Mouse (Mus musculus) MEL (cell line): ENCODE results near the gene Lrsam1. TPM values are rescaled to one million over a fixed set of nuclear protein-coding genes. Genes with fewer than 3 reads are reported as not detected.
A peak's percentile ranks its signal among the peaks of the same experiment; 100 is the strongest.

Source experiments
- DNase-seq: peaks from one replicate; pipeline ENCODE4 v3.0.0; 2011; ENCODE audit warnings: low read depth, low spot score
- H3K27ac ChIP-seq: 2 replicates; pipeline ENCODE4 v1.5.1; 2012; ENCODE audit warnings: low read depth, mild to moderate bottlenecking, control low read depth, low read length, moderate library complexity; ENCODE audit not compliant: control insufficient read depth
- H3K27me3 ChIP-seq, 2 experiments: fragments of 150-350 bp in 1 of 2; sonication (generic) in 1 of 2; 2 replicates each; pipeline ENCODE4 v1.6.1; 2012; ENCODE audit warnings: low read length in 2 of 2, mild to moderate bottlenecking in 2 of 2, improper control_type of control experiment in 1 of 2, moderate library complexity in 1 of 2; ENCODE audit not compliant: insufficient read depth in 2 of 2, control insufficient read depth in 1 of 2
- H3K36me3 ChIP-seq, 2 experiments: 2 replicates each; pipeline ENCODE4 v1.6.1; 2012 to 2014; ENCODE audit warnings: low read length in 2 of 2, improper control_type of control experiment in 1 of 2, inconsistent platforms in 1 of 2, mild to moderate bottlenecking in 1 of 2; ENCODE audit not compliant: insufficient read depth in 2 of 2, control insufficient read depth in 1 of 2
- H3K4me1 ChIP-seq, 2 experiments: fragments of 150-350 bp in 1 of 2; sonication (generic) in 1 of 2; 2 replicates each; pipeline ENCODE4 v1.6.1; 2012; ENCODE audit warnings: low read length in 2 of 2, improper control_type of control experiment in 1 of 2, mild to moderate bottlenecking in 1 of 2; ENCODE audit not compliant: insufficient read depth in 2 of 2, control insufficient read depth in 1 of 2
- H3K4me3 ChIP-seq, 2 experiments: fragments of 150-350 bp in 1 of 2; sonication (generic) in 1 of 2; 2 replicates each; pipeline ENCODE4 v1.5.1; 2012; ENCODE audit warnings: low read depth in 2 of 2, low read length in 2 of 2, mild to moderate bottlenecking in 2 of 2, moderate library complexity in 2 of 2, control low read depth in 1 of 2, improper control_type of control experiment in 1 of 2; ENCODE audit not compliant: control insufficient read depth in 1 of 2, insufficient read depth in 1 of 2
- H3K79me2 ChIP-seq: 2 replicates; pipeline ENCODE4 v1.6.1; 2012; ENCODE audit warnings: mild to moderate bottlenecking, low read length, moderate library complexity; ENCODE audit not compliant: control insufficient read depth, poor library complexity, insufficient read depth
- H3K9ac ChIP-seq: 2 replicates; pipeline ENCODE4 v1.6.1; 2012; ENCODE audit warnings: low read depth, mild to moderate bottlenecking, control low read depth, low read length, moderate library complexity; ENCODE audit not compliant: control insufficient read depth, poor library complexity, severe bottlenecking
- H3K9me3 ChIP-seq: fragments of 150-350 bp; sonication (generic); replicated peaks from 2 replicates; pipeline ENCODE4 v1.6.1; 2012; ENCODE audit warnings: mild to moderate bottlenecking, low read length, improper control_type of control experiment, moderate library complexity; ENCODE audit not compliant: insufficient read depth
- CHD1 ChIP-seq: IDR thresholded peaks from 2 replicates; pipeline ENCODE4 v1.6.1; 2012; ENCODE audit warnings: low read depth, mild to moderate bottlenecking, inconsistent platforms, low read length, improper control_type of control experiment
- CHD2 ChIP-seq: IDR thresholded peaks from 2 replicates; pipeline ENCODE4 v1.6.1; 2011; ENCODE audit warnings: low read length, improper control_type of control experiment
- CTCF ChIP-seq, 3 experiments: IDR thresholded peaks in 2 of 3; conservative IDR thresholded peaks in 1 of 3; 2 replicates each; pipeline ENCODE4 v1.5.1; 2011 to 2012; ENCODE audit warnings: low read length in 3 of 3, low read depth in 2 of 3, mild to moderate bottlenecking in 2 of 3, improper control_type of control experiment in 1 of 3, inconsistent platforms in 1 of 3, mixed read lengths in 1 of 3, moderate library complexity in 1 of 3; ENCODE audit not compliant: control insufficient read depth in 1 of 3, insufficient read depth in 1 of 3, poor library complexity in 1 of 3, severe bottlenecking in 1 of 3
- E2F4 ChIP-seq: IDR thresholded peaks from 2 replicates; pipeline ENCODE4 v1.6.1; 2011; ENCODE audit warnings: low read depth, low read length, improper control_type of control experiment, borderline replicate concordance
- ELF1 ChIP-seq: IDR thresholded peaks from 2 replicates; pipeline ENCODE4 v1.6.1; 2014; ENCODE audit warnings: low read depth, mild to moderate bottlenecking, inconsistent platforms, low read length, improper control_type of control experiment, moderate library complexity
- EP300 ChIP-seq, 2 experiments: IDR thresholded peaks; 2 replicates each; pipeline ENCODE4 v1.6.1; 2011; ENCODE audit warnings: improper control_type of control experiment in 2 of 2, low read length in 2 of 2, low read depth in 1 of 2, mild to moderate bottlenecking in 1 of 2
- ETS1 ChIP-seq: IDR thresholded peaks from 2 replicates; pipeline ENCODE4 v1.6.1; 2012; ENCODE audit warnings: low read depth, mild to moderate bottlenecking, inconsistent platforms, low read length, improper control_type of control experiment, moderate library complexity
- GABPA ChIP-seq: IDR thresholded peaks from 2 replicates; pipeline ENCODE4 v1.6.1; 2012; ENCODE audit warnings: low read depth, mild to moderate bottlenecking, inconsistent platforms, low read length, improper control_type of control experiment, moderate library complexity
- GATA1 ChIP-seq: IDR thresholded peaks from 2 replicates; pipeline ENCODE4 v1.6.1; 2011; ENCODE audit warnings: low read depth, low read length, improper control_type of control experiment
- KAT2A ChIP-seq: conservative IDR thresholded peaks from 2 replicates; pipeline ENCODE4 v1.6.1; 2012; ENCODE audit warnings: low read depth, low read length, improper control_type of control experiment, inconsistent platforms
- MAFK ChIP-seq: IDR thresholded peaks from 2 replicates; pipeline ENCODE4 v1.6.1; 2011; ENCODE audit warnings: low read depth, mild to moderate bottlenecking, low read length, improper control_type of control experiment, borderline replicate concordance
- MAZ ChIP-seq: IDR thresholded peaks from 2 replicates; pipeline ENCODE4 v1.6.1; 2012; ENCODE audit warnings: low read depth, mild to moderate bottlenecking, inconsistent platforms, low read length, improper control_type of control experiment
- MXI1 ChIP-seq: IDR thresholded peaks from 2 replicates; pipeline ENCODE4 v1.6.1; 2011; ENCODE audit warnings: mild to moderate bottlenecking, low read depth, low read length, improper control_type of control experiment
- MYB ChIP-seq: IDR thresholded peaks from 2 replicates; pipeline ENCODE4 v1.6.1; 2011; ENCODE audit warnings: mild to moderate bottlenecking, low read depth, low read length, improper control_type of control experiment
- MYC ChIP-seq: IDR thresholded peaks from 2 replicates; pipeline ENCODE4 v1.6.1; 2011; ENCODE audit warnings: low read depth, mild to moderate bottlenecking, low read length, improper control_type of control experiment, moderate library complexity
- NELFE ChIP-seq: IDR thresholded peaks from 2 replicates; pipeline ENCODE4 v1.6.1; 2011; ENCODE audit warnings: low read depth, low read length, improper control_type of control experiment
- NRF1 ChIP-seq: IDR thresholded peaks from 2 replicates; pipeline ENCODE4 v1.6.1; 2014; ENCODE audit warnings: low read depth, mild to moderate bottlenecking, inconsistent platforms, low read length, improper control_type of control experiment, moderate library complexity; ENCODE audit not compliant: poor library complexity, insufficient read depth, severe bottlenecking
- POLR2AphosphoS2 ChIP-seq: IDR thresholded peaks from 2 replicates; pipeline ENCODE4 v1.6.1; 2011; ENCODE audit warnings: low read length, improper control_type of control experiment
- POLR2AphosphoS5 ChIP-seq: IDR thresholded peaks from 2 replicates; pipeline ENCODE4 v1.6.1; 2012; ENCODE audit warnings: low read depth, borderline replicate concordance, mild to moderate bottlenecking, inconsistent platforms, low read length, moderate library complexity, mixed read lengths
- RCOR1 ChIP-seq: IDR thresholded peaks from 2 replicates; pipeline ENCODE4 v1.6.1; 2012; ENCODE audit warnings: low read depth, mild to moderate bottlenecking, inconsistent platforms, low read length, improper control_type of control experiment
- SMC3 ChIP-seq: IDR thresholded peaks from 2 replicates; pipeline ENCODE4 v1.6.1; 2011; ENCODE audit warnings: low read depth, low read length, improper control_type of control experiment
- TAL1 ChIP-seq: IDR thresholded peaks from 2 replicates; pipeline ENCODE4 v1.6.1; 2012; ENCODE audit warnings: mild to moderate bottlenecking, inconsistent platforms, low read length, moderate library complexity, mixed read lengths
- TBP ChIP-seq: IDR thresholded peaks from 2 replicates; pipeline ENCODE4 v1.8.0; 2011; ENCODE audit warnings: low read depth, low read length, improper control_type of control experiment
- TCF12 ChIP-seq: IDR thresholded peaks from 2 replicates; pipeline ENCODE4 v1.6.1; 2014; ENCODE audit warnings: low read depth, mild to moderate bottlenecking, inconsistent platforms, low read length, improper control_type of control experiment, moderate library complexity
- UBTF ChIP-seq: IDR thresholded peaks from 2 replicates; pipeline ENCODE4 v1.6.1; 2012; ENCODE audit warnings: low read depth, mild to moderate bottlenecking, inconsistent platforms, low read length, improper control_type of control experiment, moderate library complexity, borderline replicate concordance; ENCODE audit not compliant: insufficient read depth
- USF1 ChIP-seq: IDR thresholded peaks from 2 replicates; pipeline ENCODE4 v1.6.1; 2014; ENCODE audit warnings: low read depth, mild to moderate bottlenecking, inconsistent platforms, low read length, improper control_type of control experiment, moderate library complexity
- ZC3H11A ChIP-seq: IDR thresholded peaks from 2 replicates; pipeline ENCODE4 v1.6.1; 2012; ENCODE audit warnings: low read depth, mild to moderate bottlenecking, inconsistent platforms, low read length, improper control_type of control experiment
- ZKSCAN1 ChIP-seq: IDR thresholded peaks from 2 replicates; pipeline ENCODE4 v1.6.1; 2012; ENCODE audit warnings: low read depth, mild to moderate bottlenecking, inconsistent platforms, low read length, improper control_type of control experiment, moderate library complexity
- ZMIZ1 ChIP-seq: IDR thresholded peaks from 2 replicates; pipeline ENCODE4 v1.6.1; 2012; ENCODE audit warnings: low read depth, mild to moderate bottlenecking, inconsistent platforms, low read length, improper control_type of control experiment, moderate library complexity
- ZNF384 ChIP-seq: IDR thresholded peaks from 2 replicates; pipeline ENCODE4 v1.6.1; 2012; ENCODE audit warnings: low read depth, mild to moderate bottlenecking, inconsistent platforms, low read length, improper control_type of control experiment
- polyA plus RNA-seq, 2 experiments: library from polyadenylated mRNA; stranded (reverse) in 1 of 2; unstranded in 1 of 2; fragments of >175 nt in 1 of 2; fragments of >200 nt in 1 of 2; gene quantifications; 2 replicates each; pipeline versions ENCODE4 v1.2.1 to v1.2.4; 2012; ENCODE audit warnings: low replicate concordance in 2 of 2, low read depth in 1 of 2; ENCODE audit not compliant: insufficient read length in 2 of 2, insufficient read depth in 1 of 2, missing spikeins in 1 of 2
- total RNA-seq: library from RNA; depleted of rRNA; stranded (reverse); fragments of 300-350 nt; gene quantifications from 2 replicates; pipeline ENCODE4 v1.2.3, GENCODE M21; 2012

Gene Lrsam1
- total and polyA plus RNA-seq, 3 experiments = 14.2 to 17.9 TPM; not detected in 1

DNA sequence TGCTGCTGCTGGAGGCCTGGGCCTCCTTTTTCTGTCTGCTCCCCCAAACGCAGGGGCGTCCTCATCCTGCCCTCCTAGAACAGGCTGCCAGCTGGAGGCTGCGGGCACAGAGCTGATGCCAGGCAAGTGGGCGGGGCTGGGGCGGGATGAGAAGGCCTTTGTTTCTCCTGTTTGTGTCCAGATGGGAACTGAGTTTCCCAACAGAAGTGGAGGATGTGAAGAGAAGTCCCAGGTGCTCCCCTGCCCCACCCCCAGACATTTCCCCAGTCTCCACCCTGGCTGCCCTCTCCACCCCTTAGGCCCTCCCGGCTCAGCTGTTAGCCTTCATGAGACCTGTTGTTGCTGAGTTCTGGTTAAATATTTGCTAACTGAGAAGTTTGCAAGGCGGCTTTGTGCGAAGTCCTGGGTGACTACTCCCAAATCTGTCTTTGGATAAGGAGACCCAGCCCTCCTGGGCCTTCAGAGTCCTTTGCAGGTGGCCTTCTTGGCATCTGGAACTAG is 65.8 kb downstream of the Lrsam1 start:
- DNase-seq = no peak
- peaks cover 0 to 41% of the 10 kb centered on the region in 2 experiments; a peak in 2 of 4 replicates for H3K36me3 ChIP-seq
- no peaks in the 10 kb centered on the region for H3K27me3 ChIP-seq
- H3K79me2 ChIP-seq = no peaks in the 10 kb centered on the region
- H3K4me3 ChIP-seq = no peak overlapping the region
- no peak overlapping the region for H3K27ac ChIP-seq
- TF ChIP-seq RCOR1 (no peak), CTCF (IDR thresholded peaks at IDR 0.05 in 2 of 3, conservative IDR thresholded peaks at IDR 0.05 in 1 of 3; ENCODE audit: control insufficient read depth in 1 of 3, insufficient read depth in 1 of 3, low read depth in 2 of 3, low read length in 3 of 3, poor library complexity in 1 of 3, severe bottlenecking in 1 of 3) (no peak), MAZ (no peak), MYC (no peak), NRF1 (no peak)
- H3K9me3 ChIP-seq = no peaks in the 10 kb centered on the region
- peaks cover 18 to 56% of the 10 kb centered on the region in 2 experiments for H3K4me1 ChIP-seq
- no peak overlapping the region for H3K9ac ChIP-seq

DNA sequence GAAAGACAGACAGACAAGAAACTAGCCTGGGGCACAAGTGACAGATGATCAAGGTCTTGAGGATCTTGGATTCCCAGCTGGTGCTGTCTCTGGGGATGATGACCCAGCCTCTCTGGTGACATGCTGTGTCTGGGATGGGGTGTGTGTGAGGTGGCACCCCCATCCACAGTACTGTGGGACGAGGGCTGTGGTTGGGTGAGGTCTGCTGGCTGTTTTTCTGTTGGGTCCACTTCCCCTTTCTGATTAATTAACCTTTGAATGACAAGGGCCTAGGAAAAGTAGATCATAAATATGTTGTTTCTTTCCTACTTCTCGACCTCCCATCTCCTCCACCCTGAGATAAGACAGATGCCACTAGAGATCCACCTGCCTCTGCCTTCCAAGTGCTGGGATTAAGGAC is 67.3 kb downstream of the Lrsam1 start:
- no peaks in the 10 kb centered on the region for H3K27me3 ChIP-seq
- H3K27ac ChIP-seq = peak overlapping the region; percentile 71
- H3K4me1 ChIP-seq = peaks cover 18 to 56% of the 10 kb centered on the region in 2 experiments
- TF ChIP-seq MXI1 = 0 out of 2 replicates have a peak, but pooled peaks have one; percentile 22
- no peak for TF ChIP-seq ZMIZ1
- no peak for TF ChIP-seq NRF1
- no peak for TF ChIP-seq NELFE
- TF ChIP-seq MYC = no peak; the same call in 1 of the 2 replicates
- no peak for TF ChIP-seq KAT2A
- peak; percentile 75 to 76 for TF ChIP-seq EP300 (IDR thresholded peaks at IDR 0.05; ENCODE audit: low read depth in 1 of 2, low read length in 2 of 2)
- peak; percentile 21; the same call in 1 of the 2 replicates for TF ChIP-seq ETS1
- TF ChIP-seq GATA1 = peak; percentile 40; the same call in 1 of the 2 replicates
- no peak; the same call in 1 of the 2 replicates for TF ChIP-seq RCOR1
- TF ChIP-seq TBP = no peak
- TF ChIP-seq ZKSCAN1 = no peak
- no peak for TF ChIP-seq TAL1
- TF ChIP-seq MYB = peak; percentile 73
- no peak for TF ChIP-seq CTCF (IDR thresholded peaks at IDR 0.05 in 2 of 3, conservative IDR thresholded peaks at IDR 0.05 in 1 of 3; ENCODE audit: control insufficient read depth in 1 of 3, insufficient read depth in 1 of 3, low read depth in 2 of 3, low read length in 3 of 3, poor library complexity in 1 of 3, severe bottlenecking in 1 of 3)
- no peak for TF ChIP-seq CHD2
- TF ChIP-seq TCF12 = 0 out of 2 replicates have a peak, but pooled peaks have one; percentile 26
- no peak for TF ChIP-seq POLR2AphosphoS5
- TF ChIP-seq USF1 = no peak
- TF ChIP-seq ELF1 = no peak
- 0 out of 2 replicates have a peak, but pooled peaks have one; percentile 14 for TF ChIP-seq MAFK
- no peak for TF ChIP-seq GABPA
- TF ChIP-seq UBTF = no peak
- no peak for TF ChIP-seq POLR2AphosphoS2
- 0 out of 2 replicates have a peak, but pooled peaks have one; percentile 50 for TF ChIP-seq CHD1
- no peak for TF ChIP-seq ZC3H11A
- TF ChIP-seq E2F4 = no peak
- TF ChIP-seq SMC3 = no peak
- TF ChIP-seq ZNF384 = 0 out of 2 replicates have a peak, but pooled peaks have one; percentile 75

More for the DNA sequence above, 67.3 kb downstream of the Lrsam1 start:
- no peak overlapping the region for H3K4me3 ChIP-seq
- H3K79me2 ChIP-seq = no peaks in the 10 kb centered on the region
- peaks cover 0 to 41% of the 10 kb centered on the region in 2 experiments; a peak in 2 of 4 replicates for H3K36me3 ChIP-seq
- peak; percentile 80 for DNase-seq
- peak overlapping the region; percentile 32 for H3K9ac ChIP-seq
- H3K9me3 ChIP-seq = no peaks in the 10 kb centered on the region
